Mouse (Mus musculus) stomach, embryonic 14.5 days (tissue): Measurements from ENCODE around the gene Cachd1. TPM values are rescaled to one million over a fixed set of nuclear protein-coding genes. Genes with fewer than 3 reads are reported as not detected.

Experiments used
- ATAC-seq: fragments of 200-750 bp; cut with Nextera tagmentation; 2 replicates; pipeline ENCODE4 v1.8.0; 2017; ENCODE audit warnings: low read depth, moderate TSS enrichment; ENCODE audit not compliant: insufficient number of reproducible peaks, insufficient read depth, low FRiP score
- H3K27ac ChIP-seq: fragments of 300-500 bp; sonication (generic); 2 replicates; pipeline ENCODE4 v1.5.1; 2014; ENCODE audit warnings: mild to moderate bottlenecking, low read length, moderate library complexity, mixed read lengths
- H3K27me3 ChIP-seq: fragments of 300-500 bp; sonication (generic); 2 replicates; pipeline ENCODE4 v1.6.1; 2014; ENCODE audit warnings: low read length, control low read depth, mixed read lengths; ENCODE audit not compliant: control insufficient read depth, insufficient read depth
- H3K36me3 ChIP-seq: fragments of 300-500 bp; sonication (generic); 2 replicates; pipeline ENCODE4 v1.6.1; 2014; ENCODE audit warnings: mild to moderate bottlenecking, control low read depth, low read length, moderate library complexity, mixed read lengths; ENCODE audit not compliant: control insufficient read depth, insufficient read depth
- H3K4me1 ChIP-seq: fragments of 300-500 bp; sonication (generic); 2 replicates; pipeline ENCODE4 v1.6.1; 2014; ENCODE audit warnings: low read length, control low read depth, mixed read lengths; ENCODE audit not compliant: control insufficient read depth, insufficient read depth
- H3K4me2 ChIP-seq: fragments of 300-500 bp; sonication (generic); replicated peaks from 2 replicates; pipeline ENCODE4 v1.6.1; 2014; ENCODE audit warnings: low read depth, low read length, control low read depth
- H3K4me3 ChIP-seq: fragments of 300-500 bp; sonication (generic); 2 replicates; pipeline ENCODE4 v1.5.1; 2014; ENCODE audit warnings: low read depth, low read length, control low read depth
- H3K9ac ChIP-seq: fragments of 300-500 bp; sonication (generic); replicated peaks from 2 replicates; pipeline ENCODE4 v1.6.1; 2014; ENCODE audit warnings: low read depth, mild to moderate bottlenecking, control low read depth, low read length, moderate library complexity, mixed read lengths
- H3K9me3 ChIP-seq: fragments of 300-500 bp; sonication (generic); 2 replicates; pipeline ENCODE4 v1.6.1; 2016; ENCODE audit warnings: low read depth, low read length, control low read depth; ENCODE audit not compliant: control insufficient read depth
- WGBS: fragments of 180-500 bp; shearing (Covaris S2); extraction: QIAGEN DNeasy Blood & Tissue Kit; methylation state at CpG from one replicate; pipeline ENCODE4 v1.1.7; 2014; 5-methylcytosine and 5-hydroxymethylcytosine counted together
- polyA plus RNA-seq: library from polyadenylated mRNA; unstranded; fragments of >200 nt; fragmentation: Nextera tagmentation; extraction: Ambion mirVana; gene quantifications from 2 replicates; pipeline ENCODE4 v1.2.1, GENCODE M21; 2014

Cachd1 gene
- polyA plus RNA-seq, 1 experiment from 2014 or later, result 19.5 TPM

DNA sequence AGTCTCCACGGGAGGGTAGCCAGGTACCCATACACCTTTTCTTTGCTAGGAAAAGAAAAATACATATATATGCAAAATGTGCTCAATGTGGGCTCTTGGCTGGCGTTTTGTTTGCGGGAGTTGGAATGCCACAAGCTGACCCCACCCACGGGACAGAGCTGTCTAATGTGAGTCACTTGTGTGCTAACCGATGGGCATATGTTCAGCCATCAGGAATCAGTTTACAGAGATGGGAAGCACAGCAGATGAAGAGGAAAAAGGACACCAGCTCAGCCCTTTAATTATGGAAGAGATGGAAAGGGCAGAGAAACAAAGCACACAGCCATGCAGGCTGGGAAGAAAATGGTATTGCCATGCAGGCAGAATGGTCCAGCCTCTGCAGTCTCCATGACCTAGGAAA, 250.1 kb downstream of the Cachd1 start:
- Histone ChIP-seq H3K4me3 (no peak overlapping the region), H3K9ac (no peak overlapping the region), H3K9me3 (0 out of 2 replicates have a peak, but pooled peaks cover 6% of the 10 kb centered on the region), H3K27me3 (no peaks in the 10 kb centered on the region), H3K27ac (no peak overlapping the region), H3K36me3 (no peaks in the 10 kb centered on the region), H3K4me2 (no peak overlapping the region), H3K4me1 (no peaks in the 10 kb centered on the region)
- 70% methylated on average over 5 of the region's 5 CpGs for WGBS
- ATAC-seq, result no peak

DNA sequence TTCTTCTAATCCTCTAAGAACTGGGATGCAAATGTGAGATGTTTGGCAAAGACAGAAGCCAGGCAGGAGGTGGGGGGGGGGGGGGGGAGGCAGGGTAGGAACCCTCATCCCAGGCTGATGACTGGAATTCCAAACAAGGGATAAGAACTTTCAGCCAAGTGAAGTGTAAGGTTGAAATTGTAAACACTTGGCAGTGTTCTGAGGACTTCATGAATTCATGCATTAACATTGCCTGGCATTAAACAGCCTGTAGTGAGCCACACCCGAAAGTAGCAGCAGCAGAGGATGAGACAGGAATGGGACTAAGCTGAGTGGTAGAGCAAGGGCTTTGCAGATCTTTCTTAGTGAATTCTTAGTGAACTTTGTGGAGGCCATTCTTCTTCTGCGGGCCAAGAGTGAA, 250.5 kb downstream of the Cachd1 start:
- Histone ChIP-seq H3K27me3 (no peaks in the 10 kb centered on the region), H3K4me2 (no peak overlapping the region), H3K27ac (no peak overlapping the region), H3K9me3 (0 out of 2 replicates have a peak, but pooled peaks cover 6% of the 10 kb centered on the region), H3K36me3 (no peaks in the 10 kb centered on the region), H3K4me1 (no peaks in the 10 kb centered on the region), H3K9ac (no peak overlapping the region), H3K4me3 (no peak overlapping the region)
- ATAC-seq, result no peak
- 64% methylated on average over 2 of the region's 2 CpGs for WGBS

GRCm38 (mm10) chr4:101027852-101028411, 251.5 kb downstream of the Cachd1 start:
- Histone ChIP-seq H3K36me3 (no peaks in the 10 kb centered on the region), H3K9ac (no peak overlapping the region), H3K27me3 (no peaks in the 10 kb centered on the region), H3K4me1 (no peaks in the 10 kb centered on the region), H3K9me3 (0 out of 2 replicates have a peak, but pooled peaks cover 3% of the 10 kb centered on the region), H3K27ac (no peak overlapping the region), H3K4me3 (no peak overlapping the region), H3K4me2 (no peak overlapping the region)
- ATAC-seq, result no peak
- 86% methylated on average over 9 of the region's 9 CpGs for WGBS

DNA sequence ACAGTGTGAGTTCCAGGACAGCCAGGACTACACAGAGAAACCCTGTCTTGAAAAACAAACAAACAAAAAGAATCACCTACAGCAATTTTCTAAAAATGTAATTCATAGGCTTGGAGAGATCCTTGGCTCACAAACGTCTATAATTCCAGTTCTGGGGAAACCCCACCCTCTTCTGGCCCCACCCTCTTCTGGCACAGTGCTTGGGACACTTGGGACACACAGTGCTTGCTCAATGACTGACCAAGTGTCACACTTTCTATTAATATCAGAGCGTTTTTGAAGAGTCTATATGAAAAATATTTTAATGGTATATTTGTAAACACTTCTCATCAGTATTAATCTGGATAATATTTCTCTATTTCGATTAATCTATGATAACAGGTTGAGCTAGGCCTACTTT, 256.6 kb downstream of the Cachd1 start:
- no peak for ATAC-seq
- WGBS, result 76% methylated on average over 3 of the region's 3 CpGs
- no peaks in the 10 kb centered on the region for H3K27me3 ChIP-seq

GRCm38 (mm10) chr4:101035131-101035530, 258.7 kb downstream of the Cachd1 start:
- Histone ChIP-seq H3K27ac (no peak overlapping the region), H3K27me3 (no peaks in the 10 kb centered on the region), H3K4me2 (no peak overlapping the region), H3K9ac (no peak overlapping the region), H3K4me1 (no peaks in the 10 kb centered on the region), H3K9me3 (no peaks in the 10 kb centered on the region), H3K36me3 (no peaks in the 10 kb centered on the region), H3K4me3 (no peak overlapping the region)
- 67% methylated on average over 5 of the region's 5 CpGs for WGBS
- no peak for ATAC-seq

More for the DNA sequence above, 256.6 kb downstream of the Cachd1 start:
- Histone ChIP-seq H3K9ac (no peak overlapping the region), H3K4me3 (no peak overlapping the region), H3K4me2 (no peak overlapping the region), H3K27ac (no peak overlapping the region), H3K36me3 (no peaks in the 10 kb centered on the region), H3K4me1 (no peaks in the 10 kb centered on the region), H3K9me3 (no peaks in the 10 kb centered on the region)

- WGBS, result 72% methylated on average over 7 of the region's 7 CpGs
- Histone ChIP-seq H3K9ac (no peak overlapping the region), H3K27me3 (no peaks in the 10 kb centered on the region), H3K27ac (no peak overlapping the region), H3K4me3 (no peak overlapping the region), H3K4me2 (no peak overlapping the region), H3K36me3 (no peaks in the 10 kb centered on the region), H3K9me3 (no peaks in the 10 kb centered on the region), H3K4me1 (no peaks in the 10 kb centered on the region)
- no peak for ATAC-seq
These were observed 260.7 kb downstream of the Cachd1 start for GRCm38 (mm10) chr4:101037156-101037555.

DNA sequence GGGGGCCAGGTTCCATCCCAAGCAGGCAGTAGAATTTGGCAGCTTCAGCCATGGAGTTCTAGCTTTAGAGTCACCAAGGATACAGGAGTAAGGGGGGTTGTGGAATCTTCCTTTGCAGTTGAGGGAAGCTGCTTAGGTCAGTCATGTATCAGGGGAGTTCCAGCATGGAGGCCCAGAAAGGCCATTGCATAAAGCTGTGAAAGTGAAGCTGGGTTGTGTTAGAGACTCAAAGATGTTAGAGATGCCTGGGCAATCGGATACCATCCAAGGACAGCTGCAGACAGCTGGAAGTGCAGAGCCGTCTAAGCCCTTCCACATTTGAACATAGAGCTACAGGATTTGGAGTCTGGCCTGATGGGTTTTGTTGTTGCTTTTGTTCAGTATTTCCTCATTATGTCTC, 267.2 kb downstream of the Cachd1 start:
- H3K4me3 ChIP-seq, result no peak overlapping the region
- H3K27ac ChIP-seq, result no peak overlapping the region
- no peaks in the 10 kb centered on the region for H3K36me3 ChIP-seq
- 70% methylated on average over 2 of the region's 2 CpGs for WGBS
- no peak overlapping the region for H3K9ac ChIP-seq
- H3K4me1 ChIP-seq, result no peaks in the 10 kb centered on the region
- no peaks in the 10 kb centered on the region for H3K9me3 ChIP-seq
- H3K4me2 ChIP-seq, result no peak overlapping the region
- no peaks in the 10 kb centered on the region for H3K27me3 ChIP-seq
- no peak for ATAC-seq

GRCm38 (mm10) chr4:101044149-101044548, 267.7 kb downstream of the Cachd1 start:
- Histone ChIP-seq H3K36me3 (no peaks in the 10 kb centered on the region), H3K27ac (no peak overlapping the region), H3K4me3 (no peak overlapping the region), H3K4me2 (no peak overlapping the region), H3K4me1 (no peaks in the 10 kb centered on the region), H3K27me3 (no peaks in the 10 kb centered on the region), H3K9me3 (no peaks in the 10 kb centered on the region), H3K9ac (no peak overlapping the region)
- no peak for ATAC-seq

- ATAC-seq, result no peak
- Histone ChIP-seq H3K4me3 (no peak overlapping the region), H3K27me3 (no peaks in the 10 kb centered on the region), H3K4me1 (no peaks in the 10 kb centered on the region), H3K36me3 (no peaks in the 10 kb centered on the region), H3K9me3 (no peaks in the 10 kb centered on the region), H3K27ac (no peak overlapping the region), H3K4me2 (no peak overlapping the region), H3K9ac (no peak overlapping the region)
- WGBS, result 65% methylated on average over 4 of the region's 4 CpGs
These were observed 270.1 kb downstream of the Cachd1 start for GRCm38 (mm10) chr4:101046576-101046975.
